Mouse (Mus musculus) testis, postnatal 10 days (tissue): ENCODE measurements around the gene Xylb.

Experiments used
- DNase-seq: peaks from one replicate; pipeline ENCODE4 v3.0.0; 2021; ENCODE audit warnings: low spot score

The Xylb gene

DNA sequence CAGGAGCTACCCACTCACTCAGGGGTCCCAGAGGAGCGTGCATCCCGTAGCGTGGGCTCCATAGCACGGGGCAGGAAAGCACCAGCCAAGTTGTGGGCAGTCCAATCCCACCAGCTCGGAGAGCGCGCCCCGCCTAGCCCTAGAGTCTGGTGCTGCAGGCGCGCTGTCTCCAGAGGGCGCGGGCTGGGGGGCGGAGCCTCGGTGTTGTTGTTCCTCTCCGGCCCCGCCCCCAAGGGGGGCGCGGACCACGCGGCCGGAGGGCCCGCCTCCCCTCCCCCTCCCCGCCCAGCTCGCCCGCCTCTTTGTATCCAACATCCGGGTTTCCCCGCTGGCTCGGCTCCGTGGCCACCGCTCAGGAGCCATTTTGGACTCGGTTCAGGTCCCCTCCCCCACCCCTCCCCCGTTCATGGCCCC, 44.6 kb downstream of the Xylb start, which contains the start of gene Acvr2b:
Gene Acvr2b, plus strand, starts transcription at position 318 of the 414 bp plus-strand sequence.
- peak; percentile 99 for DNase-seq

DNA sequence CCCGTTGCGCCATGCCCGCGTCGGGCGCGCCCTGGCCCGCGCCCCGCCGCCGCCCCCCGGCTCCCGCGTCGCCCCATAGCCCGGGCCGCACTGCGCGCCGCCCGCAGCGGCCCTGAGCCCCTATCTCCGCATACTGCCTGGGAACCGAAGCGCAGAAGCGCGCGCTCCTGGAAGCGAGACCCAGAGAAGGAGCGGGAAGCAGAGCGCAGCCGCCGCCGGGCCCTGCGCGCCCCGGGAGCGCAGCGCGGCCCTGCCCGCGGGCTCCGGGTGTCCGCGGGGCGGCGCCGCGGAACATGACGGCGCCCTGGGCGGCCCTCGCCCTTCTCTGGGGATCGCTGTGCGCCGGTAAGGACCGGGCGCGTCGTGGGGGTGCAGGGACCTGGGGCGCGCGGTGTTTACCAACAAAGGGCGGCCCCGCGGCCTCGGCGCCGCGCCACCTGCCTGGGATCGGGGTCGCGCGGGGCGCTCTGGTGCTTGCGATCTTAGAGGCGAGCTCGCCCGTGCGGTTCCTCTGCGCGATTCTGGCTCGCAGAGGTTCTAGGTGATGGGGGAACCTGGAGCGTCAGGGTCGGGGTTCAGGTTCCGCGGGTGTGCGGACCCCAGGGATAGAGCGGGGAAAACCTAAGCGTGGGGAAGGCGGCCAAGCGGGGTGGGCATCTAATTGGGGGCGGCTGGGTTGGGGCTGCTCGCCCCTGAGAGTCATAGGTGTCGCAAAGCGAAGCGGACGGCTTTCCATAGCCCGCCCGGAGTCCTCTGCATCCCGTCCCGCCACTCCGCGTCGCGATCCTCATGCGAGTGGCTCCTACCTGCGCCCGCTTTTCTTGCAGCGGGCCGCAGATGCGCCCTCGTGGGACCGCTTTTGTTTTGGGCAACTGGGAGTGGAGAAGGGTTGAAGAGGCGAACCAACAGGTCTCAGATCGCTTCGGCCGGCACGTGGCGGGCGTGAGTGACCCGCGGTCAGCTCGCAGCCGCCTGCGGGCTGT, 45.4 kb downstream of the Xylb start:
- DNase-seq = peak; percentile 72

DNA sequence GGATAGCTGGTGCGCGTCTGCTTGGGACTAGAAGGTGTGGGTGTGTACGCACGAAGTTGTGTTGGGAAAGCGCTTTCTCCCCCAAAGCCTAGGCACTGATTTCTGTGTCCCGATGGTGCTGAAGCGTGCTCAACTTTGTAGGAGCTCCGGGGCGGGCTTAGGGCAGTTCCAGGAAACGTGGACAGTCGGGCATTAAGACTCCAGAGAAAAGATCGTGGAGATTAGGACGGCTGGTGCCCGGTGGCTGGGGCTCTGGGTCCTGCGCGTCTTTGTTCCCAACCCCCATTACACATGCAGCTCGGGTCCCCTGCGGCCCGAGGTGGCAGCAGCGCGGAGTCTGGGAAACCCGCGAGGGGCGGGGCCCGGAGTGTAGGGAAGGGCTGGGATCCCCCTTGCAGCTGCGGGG, 46.1 kb downstream of the Xylb start:
- DNase-seq = peak; percentile 73

DNA sequence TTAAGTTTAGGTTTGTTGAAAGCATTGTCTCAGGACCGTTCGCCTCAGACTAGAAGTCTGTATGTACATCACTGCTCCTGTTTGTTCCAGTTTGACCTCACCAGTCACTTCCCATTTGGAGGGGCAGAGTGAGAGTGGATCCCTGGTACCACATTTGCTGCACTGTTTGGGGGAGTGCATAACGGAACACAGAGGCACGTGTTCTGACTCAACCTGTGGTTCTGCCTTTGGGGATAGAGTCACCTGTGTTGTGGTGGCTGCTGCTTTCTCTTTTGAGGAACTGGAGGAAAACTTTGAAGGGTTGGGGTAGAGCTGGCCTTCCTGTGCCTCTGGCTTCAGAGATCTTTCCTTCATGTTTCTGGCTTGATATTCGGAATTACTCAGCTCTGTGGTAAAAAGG, 46.9 kb downstream of the Xylb start:
- DNase-seq = no peak

DNA sequence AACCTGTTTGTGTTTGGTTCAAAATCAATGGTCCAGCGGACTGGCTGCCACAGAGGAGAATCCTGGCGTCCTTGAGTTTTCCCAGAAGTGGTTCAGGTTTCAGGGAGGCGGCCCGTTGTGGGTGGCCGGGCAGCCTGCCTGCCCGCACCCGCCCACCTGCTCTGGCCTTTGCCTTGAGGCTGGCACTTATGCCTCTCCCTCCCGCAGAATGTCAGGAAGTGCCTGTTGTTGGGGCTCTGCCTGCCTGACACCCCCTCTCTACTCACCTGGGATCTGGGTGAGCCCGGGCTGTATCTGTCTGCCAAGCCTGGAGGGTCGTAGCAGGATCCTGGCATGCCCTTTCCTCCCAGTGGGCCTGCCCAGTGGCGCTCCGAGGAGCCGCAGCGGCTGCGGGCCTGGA, 50.7 kb downstream of the Xylb start:
- peak; percentile 40 for DNase-seq

DNA sequence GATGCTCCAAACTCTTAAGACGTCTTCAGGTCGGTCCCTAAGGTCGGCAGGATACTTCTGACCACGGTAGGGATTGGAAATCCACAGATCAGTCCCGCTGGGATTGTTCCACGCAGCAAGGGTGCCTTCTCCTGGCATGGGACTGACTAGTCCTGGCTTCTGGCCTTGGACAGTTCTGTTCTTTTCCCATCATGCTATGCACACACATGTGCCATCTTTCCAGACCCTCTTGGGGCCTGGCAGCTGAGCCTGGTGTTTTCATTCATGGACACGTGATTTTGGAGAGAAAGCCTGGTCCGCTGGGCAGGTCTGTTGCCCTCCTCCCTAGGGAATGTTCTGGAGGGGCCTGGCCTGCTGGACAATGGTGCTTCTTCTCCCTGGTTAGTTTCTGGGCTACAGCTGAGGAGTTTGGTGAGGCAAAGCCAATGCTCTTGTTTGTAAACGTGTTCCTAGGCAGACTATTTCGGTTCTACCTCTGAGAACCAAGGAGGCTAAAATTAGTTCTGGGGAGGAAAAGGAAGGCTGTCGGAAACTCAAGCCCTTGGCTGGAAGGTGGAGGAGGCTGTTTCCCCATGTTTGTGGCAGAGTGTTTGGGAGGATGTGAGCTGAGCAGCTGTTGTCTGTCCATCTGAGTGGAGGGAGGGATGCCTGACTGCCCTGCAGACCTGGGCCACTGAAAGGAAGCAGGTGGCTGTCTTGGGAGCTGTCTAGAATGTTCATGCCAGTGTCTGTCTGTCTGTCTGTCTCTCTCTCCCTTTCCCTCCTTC, 51.9 kb downstream of the Xylb start:
- no peak for DNase-seq

DNA sequence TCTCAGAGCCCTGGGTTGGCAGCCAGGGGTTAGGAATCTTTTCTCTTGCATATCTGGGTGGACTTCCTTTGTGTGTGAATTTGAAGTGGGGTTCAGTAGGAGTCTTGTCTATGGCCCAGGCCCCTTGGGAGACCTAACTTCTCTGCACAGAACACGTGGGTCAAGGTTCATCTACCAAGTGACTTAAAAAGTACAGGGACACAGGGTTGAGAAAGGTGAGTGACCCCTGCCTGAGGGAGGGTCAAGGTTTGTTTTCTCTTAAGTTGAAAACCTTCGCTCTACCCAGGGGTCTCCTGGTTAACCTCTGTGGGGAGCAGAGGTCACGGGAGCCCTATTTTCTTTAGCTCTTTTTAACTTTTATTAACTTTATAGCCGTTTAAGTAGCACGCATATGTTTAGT, 52.7 kb downstream of the Xylb start:
- no peak for DNase-seq

DNA sequence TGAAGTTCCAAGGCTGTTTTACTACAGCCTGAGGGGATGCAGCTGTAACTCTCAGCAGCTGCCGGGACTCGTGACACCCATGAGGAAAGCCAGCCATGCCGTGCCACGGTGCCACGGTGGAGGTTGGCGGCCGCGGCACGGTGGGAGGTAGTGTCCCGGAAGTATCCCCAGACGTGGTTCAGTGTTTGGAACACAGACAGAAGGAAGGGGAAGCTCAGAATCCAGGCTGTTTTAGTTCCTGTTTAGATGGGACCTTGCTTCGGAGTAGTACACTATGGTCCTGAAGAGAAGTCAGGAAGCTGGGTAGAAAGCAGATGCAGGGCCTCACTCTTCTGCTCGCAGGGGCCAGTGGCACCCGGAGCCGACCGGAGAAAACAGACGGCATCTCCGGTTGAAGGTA, 60.8 kb downstream of the Xylb start:
- DNase-seq = no peak

DNA sequence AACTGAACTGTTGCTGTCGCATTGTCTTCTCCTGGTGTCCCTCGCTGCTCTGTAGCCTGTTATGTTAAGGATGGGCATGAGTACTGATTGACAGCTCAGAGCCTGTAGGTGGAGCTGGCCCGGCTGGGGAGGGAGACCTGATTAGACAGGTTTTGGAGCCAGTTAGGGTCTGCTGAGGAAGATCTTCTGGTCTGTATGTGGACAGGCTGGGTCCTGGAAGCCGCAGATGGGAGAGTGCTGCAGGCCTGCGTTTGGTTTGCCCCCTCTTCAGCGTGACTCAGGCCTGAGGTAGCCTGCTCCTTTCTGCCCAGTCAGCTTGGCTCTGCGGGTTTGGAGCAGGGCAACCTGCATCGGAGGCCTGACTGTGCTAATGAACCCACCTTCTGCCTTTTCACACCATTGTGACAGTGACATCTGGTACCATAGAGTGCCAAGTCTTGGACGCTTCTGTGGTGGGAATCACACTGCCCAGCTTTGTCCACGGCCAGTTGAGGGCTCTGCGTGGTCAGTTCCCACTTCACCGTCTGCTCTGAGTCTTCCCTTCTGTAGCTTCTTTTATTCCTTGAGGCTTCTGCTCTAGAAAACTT, 62.8 kb downstream of the Xylb start:
- DNase-seq = no peak

DNA sequence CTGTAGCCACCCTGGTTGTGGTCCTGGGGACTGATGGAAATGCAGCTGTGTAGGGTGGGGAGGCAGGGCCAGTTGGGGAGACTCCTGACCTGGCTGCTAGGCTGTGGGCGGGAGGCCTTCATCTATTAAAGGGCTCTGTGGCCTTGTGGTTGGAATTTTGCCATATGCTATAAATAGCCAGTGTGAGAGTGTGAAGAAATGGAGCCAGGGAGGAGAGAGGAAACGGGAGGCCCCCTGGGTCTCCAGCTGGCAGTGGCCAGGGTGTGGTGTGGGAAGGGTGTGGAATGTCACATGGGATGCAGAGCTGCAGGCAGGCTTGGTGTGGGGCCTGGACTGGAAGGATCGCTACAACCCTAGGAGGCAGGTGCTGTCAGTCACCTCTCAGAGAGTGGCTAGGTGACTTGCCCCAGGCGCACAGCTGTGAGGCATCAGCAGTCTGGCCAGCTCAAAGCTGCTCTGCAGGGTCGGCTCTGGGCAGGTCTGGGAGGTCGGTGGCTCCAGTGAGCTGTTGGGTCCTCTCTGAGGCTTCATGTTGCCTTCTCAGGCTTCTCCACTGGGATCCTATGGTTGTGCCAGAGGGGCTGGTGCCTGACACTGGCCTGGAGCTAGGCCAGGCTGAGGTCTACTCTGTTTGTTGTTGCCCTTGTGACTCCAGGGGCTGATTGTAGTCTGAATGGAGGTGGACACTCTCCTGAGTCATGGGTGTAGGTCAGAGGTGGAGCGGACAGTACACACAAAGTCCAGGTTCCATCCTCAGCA, 68.2 kb downstream of the Xylb start:
- DNase-seq = peak; percentile 47

DNA sequence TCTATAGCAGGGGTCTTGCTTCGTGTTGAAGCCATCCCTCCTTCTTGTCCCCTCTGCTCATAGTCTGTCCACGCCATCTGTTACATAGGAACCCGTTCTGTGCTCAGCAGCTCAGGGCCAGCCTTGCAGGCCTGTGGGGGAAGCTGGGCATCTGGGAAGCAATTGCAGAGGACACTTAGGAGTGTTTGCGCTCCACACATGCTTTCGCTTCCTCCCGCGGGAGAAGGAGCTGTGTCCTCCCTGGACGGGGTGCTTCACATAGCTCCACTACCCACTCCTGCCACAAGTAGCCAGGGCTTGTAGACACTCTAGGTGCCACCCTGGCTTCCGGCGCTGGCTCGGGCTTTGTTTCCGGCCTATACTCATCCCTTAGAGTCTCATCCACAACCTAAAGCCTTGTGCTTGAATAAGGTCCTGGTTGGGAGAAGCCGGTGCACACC, 68.8 kb downstream of the Xylb start:
- DNase-seq = no peak

DNA sequence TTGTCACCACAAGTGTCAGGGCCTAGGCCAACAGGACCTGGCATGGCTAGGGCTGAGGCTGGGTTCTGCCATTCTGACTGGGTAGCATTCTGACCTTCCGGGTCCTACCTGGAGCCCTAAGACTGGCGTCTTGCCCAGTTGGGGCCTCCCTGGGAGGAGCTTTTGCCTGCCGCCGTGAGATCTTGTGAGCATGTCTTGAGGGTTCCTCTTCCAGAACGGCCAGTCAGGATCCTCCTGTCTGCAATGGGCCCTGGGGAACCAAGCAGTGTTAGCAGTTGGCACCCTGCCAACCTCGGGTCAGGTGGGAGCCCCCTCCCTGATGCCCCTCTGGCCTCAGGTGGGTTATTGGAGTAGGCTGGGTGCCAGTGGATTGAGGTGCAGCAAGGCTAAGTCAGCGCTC, 69.3 kb downstream of the Xylb start:
- DNase-seq = peak; percentile 50

DNA sequence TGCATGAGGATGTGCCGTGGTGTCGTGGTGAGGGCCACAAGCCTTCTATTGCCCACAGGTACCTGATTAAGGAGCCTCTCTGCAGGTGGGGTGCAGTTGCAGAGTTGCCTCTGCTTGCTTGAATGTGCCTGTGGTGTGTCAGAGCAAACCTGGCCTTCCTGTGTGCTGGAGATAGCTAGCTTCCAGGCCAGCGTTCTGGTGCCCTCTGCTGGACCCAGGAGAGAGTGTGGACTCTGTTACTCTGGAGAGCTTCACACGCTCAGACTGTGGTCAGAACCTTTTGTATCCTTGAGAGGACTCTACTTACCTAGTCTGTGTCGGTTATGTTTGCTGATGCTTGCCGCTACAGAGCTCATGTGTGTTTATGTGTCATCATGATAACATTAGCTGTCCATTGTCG, 73.1 kb downstream of the Xylb start:
- DNase-seq = peak; percentile 87

DNA sequence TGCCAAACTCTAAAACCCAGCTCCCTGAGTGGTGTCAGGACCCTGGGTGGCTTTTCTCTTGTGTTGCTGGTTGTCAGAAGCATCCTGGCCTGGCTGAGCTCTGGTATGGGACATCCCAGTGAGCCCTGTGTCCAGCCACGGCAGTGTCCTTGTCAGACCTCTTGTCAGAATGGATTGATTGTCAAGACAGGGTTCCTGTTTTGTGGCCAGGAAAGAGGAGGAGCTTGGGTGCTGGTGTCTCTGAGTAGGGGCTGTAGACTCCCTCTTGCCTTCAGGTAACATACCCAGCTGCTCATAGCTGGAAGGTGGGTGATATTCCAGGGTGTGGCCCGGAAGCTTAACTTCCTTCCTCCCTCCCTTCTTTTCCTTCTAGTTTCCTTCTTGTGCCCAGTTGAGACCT, 78.7 kb downstream of the Xylb start:
- no peak for DNase-seq

DNA sequence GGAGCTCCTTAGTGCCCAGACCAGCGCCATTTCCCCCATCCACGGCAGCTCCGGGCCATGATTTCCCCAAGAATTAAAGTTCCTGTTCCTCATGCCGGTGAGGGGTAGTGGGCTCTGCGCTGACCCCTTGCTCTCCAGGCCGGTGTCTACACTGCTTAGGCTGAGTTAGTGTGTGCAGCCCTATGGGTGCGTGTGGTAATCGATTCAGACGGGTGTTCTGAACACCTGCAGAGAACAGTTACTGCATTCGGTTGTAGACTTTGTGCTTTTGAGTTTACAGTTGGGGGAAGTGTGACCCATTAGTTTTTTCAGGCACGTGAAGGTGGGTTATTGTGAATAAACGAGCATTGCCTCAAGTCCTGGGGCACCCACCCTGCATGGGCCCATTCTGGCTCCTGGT, 80.9 kb downstream of the Xylb start:
- DNase-seq = no peak

DNA sequence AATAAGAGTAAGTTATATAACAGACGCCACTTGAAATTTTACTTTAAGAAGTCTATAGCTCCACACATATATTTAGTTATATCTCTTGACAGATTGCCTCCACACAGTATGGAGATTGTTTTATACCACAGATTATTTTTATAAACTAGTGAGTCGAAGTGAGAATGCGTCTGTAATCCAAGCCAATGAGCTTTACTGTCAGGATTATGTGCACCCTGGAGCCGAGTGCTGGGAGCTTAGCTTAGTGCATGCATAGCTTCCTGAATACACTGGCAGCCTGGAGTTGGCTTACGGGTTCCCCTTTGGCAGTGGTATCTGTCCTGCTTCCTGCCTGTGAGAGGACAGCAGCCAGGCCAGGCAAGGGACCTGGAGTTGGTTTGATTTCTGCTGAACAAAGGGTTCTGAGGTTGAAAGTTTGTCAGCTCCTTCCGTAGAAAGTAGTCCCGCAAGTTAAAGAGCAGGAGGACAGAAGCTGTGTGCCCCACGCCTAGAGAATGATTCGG, 81.4 kb downstream of the Xylb start:
- DNase-seq = no peak
